Mouse (Mus musculus) myocyte (in vitro differentiated cells): ENCODE measurements at regions not wholly inside any gene's neighbourhood (a gene's known extent, or its start where the extent isn't known, plus 50 kb on each side); places are given as distances from the start of the nearest gene placed in this dataset.

ENCODE experiments used
- H3K27me3 ChIP-seq: one replicate; pipeline ENCODE4 v1.6.1; 2011; ENCODE audit not compliant: control insufficient read depth, insufficient read depth, insufficient read length
- H3K36me3 ChIP-seq: one replicate; pipeline ENCODE4 v1.6.1; 2011; ENCODE audit not compliant: control insufficient read depth, insufficient read depth
- H3K4me2 ChIP-seq: one replicate; pipeline ENCODE4 v1.6.1; 2011; ENCODE audit warnings: low read depth, control low read depth
- H3K4me3 ChIP-seq: one replicate; pipeline ENCODE4 v1.5.1; 2011; ENCODE audit warnings: mild to moderate bottlenecking, control low read depth, moderate library complexity
- H3K79me2 ChIP-seq: one replicate; pipeline ENCODE4 v1.6.1; 2011; ENCODE audit not compliant: control insufficient read depth, insufficient read depth
- H3ac ChIP-seq: one replicate; pipeline ENCODE4 v1.6.1; 2011; ENCODE audit not compliant: control insufficient read depth, insufficient read length
- CEBPB ChIP-seq: IDR thresholded peaks from 2 replicates; pipeline ENCODE4 v1.6.1; 2011; ENCODE audit warnings: mild to moderate bottlenecking, moderate library complexity; ENCODE audit not compliant: poor library complexity, insufficient read depth, severe bottlenecking
- E2F4 ChIP-seq: IDR thresholded peaks from one replicate; pipeline ENCODE4 v1.6.1; 2011; ENCODE audit warnings: mild to moderate bottlenecking, control low read depth, moderate library complexity; ENCODE audit not compliant: insufficient read depth
- MAX ChIP-seq: IDR thresholded peaks from one replicate; pipeline ENCODE4 v1.6.1; 2011; ENCODE audit warnings: low read depth, mild to moderate bottlenecking, control low read depth
- MYOD1 ChIP-seq, 3 experiments: IDR thresholded peaks; one replicate each; pipeline ENCODE4 v1.6.1; 2011; ENCODE audit warnings: control low read depth in 2 of 3, low read depth in 2 of 3, mild to moderate bottlenecking in 2 of 3, moderate library complexity in 1 of 3; ENCODE audit not compliant: insufficient read length in 2 of 3, control insufficient read depth in 1 of 3
- MYOG ChIP-seq, 3 experiments: IDR thresholded peaks; one replicate each; pipeline ENCODE4 v1.6.1; 2011; ENCODE audit warnings: control low read depth in 2 of 3, low read depth in 2 of 3, mild to moderate bottlenecking in 2 of 3; ENCODE audit not compliant: insufficient read length in 2 of 3, control insufficient read depth in 1 of 3, insufficient read depth in 1 of 3
- POLR2A ChIP-seq: IDR thresholded peaks from one replicate; pipeline ENCODE4 v1.6.1; 2011; ENCODE audit warnings: low read depth, mild to moderate bottlenecking, control low read depth, moderate library complexity; ENCODE audit not compliant: insufficient read length
- POLR2AphosphoS2 ChIP-seq: IDR thresholded peaks from one replicate; pipeline ENCODE4 v1.6.1; 2011; ENCODE audit warnings: low read depth, control low read depth; ENCODE audit not compliant: insufficient read length
- REST ChIP-seq: IDR thresholded peaks from one replicate; pipeline ENCODE4 v1.6.1; 2011; ENCODE audit warnings: mild to moderate bottlenecking, control low read depth, moderate library complexity; ENCODE audit not compliant: insufficient read depth, insufficient read length
- SRF ChIP-seq: IDR thresholded peaks from one replicate; pipeline ENCODE4 v1.6.1; 2011; ENCODE audit warnings: low read depth; ENCODE audit not compliant: control insufficient read depth, insufficient read length
- TCF12 ChIP-seq: IDR thresholded peaks from one replicate; pipeline ENCODE4 v1.6.1; 2011; ENCODE audit warnings: mild to moderate bottlenecking, control low read depth; ENCODE audit not compliant: poor library complexity, insufficient read depth, severe bottlenecking
- TCF3 ChIP-seq: IDR thresholded peaks from one replicate; pipeline ENCODE4 v1.6.1; 2011; ENCODE audit warnings: low read depth, control low read depth; ENCODE audit not compliant: insufficient read length
- USF1 ChIP-seq: IDR thresholded peaks from one replicate; pipeline ENCODE4 v1.6.1; 2011; ENCODE audit warnings: low read depth, mild to moderate bottlenecking, control low read depth, moderate library complexity

DNA sequence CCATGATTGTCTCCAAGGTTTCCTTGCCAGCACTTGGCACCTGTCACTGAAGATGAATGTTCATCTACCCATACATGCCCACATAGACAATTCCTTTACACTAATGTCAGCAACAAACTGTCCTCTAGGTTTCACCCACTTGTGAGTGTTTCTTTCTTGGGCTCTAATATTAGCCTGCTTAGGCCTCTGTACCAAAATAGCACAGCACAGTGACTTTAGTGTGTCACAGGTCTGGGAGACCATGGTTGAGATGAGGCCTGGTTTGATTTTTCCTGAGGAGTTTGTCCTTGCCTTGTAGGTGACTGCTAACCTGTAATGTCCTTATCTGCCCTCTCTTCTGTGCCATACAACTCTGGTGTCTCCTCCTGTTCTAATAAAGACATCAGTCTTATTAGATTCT, 71.8 kb upstream of the Plxna4 start:
- H3K4me2 ChIP-seq, result no peak overlapping the region
- TF ChIP-seq SRF, result no peak
- TF ChIP-seq TCF12, result no peak
- TF ChIP-seq TCF3, result no peak
- no peak for TF ChIP-seq POLR2AphosphoS2
- TF ChIP-seq CEBPB, result no peak
- TF ChIP-seq MAX, result no peak
- TF ChIP-seq MYOD1 (IDR thresholded peaks at IDR 0.05; ENCODE audit: control insufficient read depth in 1 of 3, insufficient read length in 2 of 3, low read depth in 2 of 3), result peak in 1 of 3 experiments; percentile 9
- no peak for TF ChIP-seq REST

GRCm38 (mm10) chr6:32657378-32657777, 69.4 kb upstream of the Plxna4 start:
- no peak overlapping the region for H3ac ChIP-seq
- no peak overlapping the region for H3K4me3 ChIP-seq
- H3K27me3 ChIP-seq, result no peaks in the 10 kb centered on the region
- no peaks in the 10 kb centered on the region for H3K36me3 ChIP-seq
- H3K79me2 ChIP-seq, result no peaks in the 10 kb centered on the region
- no peak overlapping the region for H3K4me2 ChIP-seq
- TF ChIP-seq CEBPB, result no peak
- no peak for TF ChIP-seq REST
- TF ChIP-seq E2F4, result no peak
- TF ChIP-seq MAX, result no peak
- no peak for TF ChIP-seq MYOG (IDR thresholded peaks at IDR 0.05; ENCODE audit: control insufficient read depth in 1 of 3, insufficient read depth in 1 of 3, insufficient read length in 2 of 3, low read depth in 2 of 3)
- TF ChIP-seq MYOD1 (IDR thresholded peaks at IDR 0.05; ENCODE audit: control insufficient read depth in 1 of 3, insufficient read length in 2 of 3, low read depth in 2 of 3), result no peak
- no peak for TF ChIP-seq TCF12
- TF ChIP-seq SRF, result no peak
- TF ChIP-seq POLR2A, result no peak

More for the DNA sequence above, 71.8 kb upstream of the Plxna4 start:
- Histone ChIP-seq H3K79me2 (no peaks in the 10 kb centered on the region), H3ac (no peak overlapping the region), H3K27me3 (no peaks in the 10 kb centered on the region), H3K36me3 (no peaks in the 10 kb centered on the region), H3K4me3 (no peak overlapping the region)

DNA sequence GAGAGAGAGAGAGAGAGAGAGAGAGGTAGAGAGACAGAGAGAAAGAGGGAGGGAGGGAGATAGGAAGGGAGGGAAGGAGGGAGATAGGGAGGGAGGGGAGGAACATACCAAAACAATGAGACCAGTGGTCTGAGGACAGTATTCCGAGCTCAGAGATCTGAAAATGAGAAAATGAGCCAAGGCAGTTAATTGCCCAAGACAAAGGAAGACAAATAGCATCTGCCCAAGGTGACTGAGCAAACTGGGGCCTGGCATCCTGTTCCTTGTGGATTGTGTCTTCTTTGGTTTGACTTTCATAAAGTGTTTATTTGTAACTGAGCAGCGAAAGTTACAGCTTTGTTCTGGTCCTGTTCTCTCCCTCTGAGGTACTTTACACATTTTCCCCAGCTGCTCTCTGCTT, 66.2 kb upstream of the Plxna4 start:
- Histone ChIP-seq H3K79me2 (no peaks in the 10 kb centered on the region), H3ac (no peak overlapping the region), H3K27me3 (no peaks in the 10 kb centered on the region), H3K4me2 (no peak overlapping the region), H3K36me3 (no peaks in the 10 kb centered on the region), H3K4me3 (no peak overlapping the region)
- TF ChIP-seq POLR2A (no peak), MAX (no peak), MYOD1 (IDR thresholded peaks at IDR 0.05; ENCODE audit: control insufficient read depth in 1 of 3, insufficient read length in 2 of 3, low read depth in 2 of 3) (no peak), TCF3 (no peak), E2F4 (no peak), USF1 (no peak)

DNA sequence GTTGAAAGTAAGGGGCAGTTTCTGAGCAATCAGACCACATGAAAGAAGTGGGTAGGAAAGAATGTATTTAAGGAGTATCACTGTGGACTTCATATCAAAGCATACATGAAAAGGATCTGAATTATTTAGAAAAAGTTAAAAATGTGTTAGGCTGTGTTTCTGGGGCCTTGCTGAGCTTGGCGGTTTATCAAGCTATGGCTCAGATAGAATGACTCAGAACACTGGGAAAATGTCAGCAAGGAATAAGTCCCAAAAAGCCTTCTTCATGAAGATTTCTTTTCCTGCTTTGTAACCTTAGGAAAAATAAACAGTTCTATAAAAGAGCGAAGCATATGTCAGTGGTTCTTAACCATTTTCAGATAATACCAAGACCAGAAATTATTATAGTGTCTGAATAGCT, 56.0 kb upstream of the Plxna4 start:
- no peak overlapping the region for H3K4me3 ChIP-seq
- H3K4me2 ChIP-seq, result no peak overlapping the region
- H3K27me3 ChIP-seq, result no peaks in the 10 kb centered on the region
- no peak for TF ChIP-seq E2F4
- TF ChIP-seq POLR2AphosphoS2, result no peak
- no peak for TF ChIP-seq TCF3
- TF ChIP-seq CEBPB, result no peak
- TF ChIP-seq SRF, result no peak
- TF ChIP-seq MYOD1 (IDR thresholded peaks at IDR 0.05; ENCODE audit: control insufficient read depth in 1 of 3, insufficient read length in 2 of 3, low read depth in 2 of 3), result no peak
- no peak for TF ChIP-seq USF1
- no peak for TF ChIP-seq POLR2A
- no peak for TF ChIP-seq REST
- TF ChIP-seq MYOG (IDR thresholded peaks at IDR 0.05; ENCODE audit: control insufficient read depth in 1 of 3, insufficient read depth in 1 of 3, insufficient read length in 2 of 3, low read depth in 2 of 3), result no peak
- no peak for TF ChIP-seq TCF12
- no peak for TF ChIP-seq MAX
- H3K36me3 ChIP-seq, result no peaks in the 10 kb centered on the region
- no peak overlapping the region for H3ac ChIP-seq
- no peaks in the 10 kb centered on the region for H3K79me2 ChIP-seq

DNA sequence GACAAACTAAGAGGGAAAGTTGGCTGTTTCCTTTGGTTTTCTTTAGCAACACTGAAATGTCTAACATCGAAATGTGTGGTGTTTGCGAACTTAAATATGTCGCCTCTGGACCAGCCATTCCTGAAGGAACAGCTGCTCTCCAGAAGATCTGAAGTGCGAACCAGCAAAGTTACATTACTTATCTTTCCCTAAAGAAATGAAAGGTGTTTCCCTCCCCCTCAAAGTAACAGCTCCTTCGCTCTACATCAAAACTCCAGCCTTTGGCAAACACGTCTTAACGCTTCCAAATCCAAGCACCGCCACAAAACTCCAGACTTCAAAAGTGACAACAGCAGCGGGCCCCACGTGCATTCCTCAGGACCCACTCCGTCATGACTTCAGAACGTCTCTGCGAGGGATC, 50.9 kb upstream of the Plxna4 start:
- TF ChIP-seq USF1, result no peak
- TF ChIP-seq E2F4, result no peak
- TF ChIP-seq TCF12, result no peak
- TF ChIP-seq MAX, result no peak
- TF ChIP-seq CEBPB, result no peak
- no peak for TF ChIP-seq POLR2A
- no peak for TF ChIP-seq SRF
- no peak for TF ChIP-seq MYOG (IDR thresholded peaks at IDR 0.05; ENCODE audit: control insufficient read depth in 1 of 3, insufficient read depth in 1 of 3, insufficient read length in 2 of 3, low read depth in 2 of 3)
- TF ChIP-seq TCF3, result no peak
- no peak for TF ChIP-seq POLR2AphosphoS2
- TF ChIP-seq REST, result no peak
- no peak for TF ChIP-seq MYOD1 (IDR thresholded peaks at IDR 0.05; ENCODE audit: control insufficient read depth in 1 of 3, insufficient read length in 2 of 3, low read depth in 2 of 3)
- H3K4me3 ChIP-seq, result no peak overlapping the region
- H3K79me2 ChIP-seq, result no peaks in the 10 kb centered on the region
- H3K4me2 ChIP-seq, result no peak overlapping the region
- no peak overlapping the region for H3ac ChIP-seq
- H3K36me3 ChIP-seq, result no peaks in the 10 kb centered on the region
- H3K27me3 ChIP-seq, result no peaks in the 10 kb centered on the region
